Mouse (Mus musculus): ENCODE data around the gene Galnt4.

GRCm38 (mm10) chr10:99118697-99119096 is 10.7 kb downstream of the Galnt4 start:
- TF ChIP-seq TAL1 (IDR thresholded peaks at IDR 0.05; ENCODE audit: low read length) (no peak), GATA1 (IDR thresholded peaks at IDR 0.05; ENCODE audit: low read length) (no peak)
